Mouse (Mus musculus): ENCODE data around the gene Cnfn.

The Cnfn gene

DNA sequence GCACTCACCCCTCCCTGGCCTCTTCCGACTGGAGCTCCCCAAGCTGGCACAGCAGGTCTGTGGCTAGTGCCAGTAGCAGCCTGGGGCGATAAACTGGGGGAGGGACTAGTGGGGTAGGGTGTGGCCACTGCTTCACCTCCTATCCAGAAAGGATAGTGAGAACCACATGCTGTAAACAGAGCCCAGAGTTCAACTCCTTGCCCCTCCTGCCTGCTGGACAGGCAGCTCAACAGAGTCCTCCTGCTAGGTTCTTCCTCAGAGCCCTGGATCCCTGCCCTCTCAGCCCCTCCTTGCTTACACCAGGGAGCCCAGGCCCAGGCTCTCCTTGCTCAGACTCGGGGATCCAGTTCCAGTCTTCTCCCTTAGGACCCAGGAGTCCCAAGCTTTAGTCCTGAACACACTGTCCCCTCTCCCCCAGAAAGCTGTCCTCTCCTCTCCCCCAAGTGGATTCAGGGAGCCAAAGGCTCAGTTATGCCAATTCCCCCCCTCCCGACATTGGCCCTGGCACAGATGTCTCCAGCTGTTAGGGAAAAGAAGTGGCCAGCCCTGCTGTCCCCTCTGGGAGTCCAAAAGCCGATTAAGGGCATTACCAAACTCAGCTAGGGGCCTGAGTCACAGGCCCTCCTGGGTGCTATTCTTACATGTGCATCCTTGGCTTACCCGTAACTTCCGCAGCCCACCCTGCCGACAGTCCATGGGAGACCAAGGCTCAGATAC lies 20.7 kb upstream of the Cnfn start:
- DNase-seq (ENCODE audit: low spot score in 2 of 2) = peak in 1 of 2 experiments; percentile 14

DNA sequence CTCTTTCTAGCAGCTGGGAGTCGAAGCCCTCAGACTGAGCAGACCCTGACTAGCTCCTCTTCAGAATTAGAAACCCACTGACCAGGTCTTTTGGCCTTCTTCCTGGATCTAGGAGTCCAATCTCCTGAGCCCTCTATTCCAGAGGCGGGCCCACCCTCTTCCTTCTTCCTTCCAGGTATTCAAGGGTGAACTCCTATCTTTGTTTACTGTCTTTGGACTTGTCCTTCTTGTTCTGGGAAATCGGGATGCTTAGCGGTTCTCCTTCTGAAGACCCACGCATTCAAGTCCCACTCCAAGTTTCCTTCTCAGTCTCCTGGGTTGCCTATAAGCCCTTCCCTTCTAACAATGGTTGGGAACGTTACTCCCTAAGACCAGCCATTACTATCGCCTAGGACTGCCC lies 19.4 kb upstream of the Cnfn start:
- DNase-seq (ENCODE audit: low spot score in 2 of 2) = no peak

DNA sequence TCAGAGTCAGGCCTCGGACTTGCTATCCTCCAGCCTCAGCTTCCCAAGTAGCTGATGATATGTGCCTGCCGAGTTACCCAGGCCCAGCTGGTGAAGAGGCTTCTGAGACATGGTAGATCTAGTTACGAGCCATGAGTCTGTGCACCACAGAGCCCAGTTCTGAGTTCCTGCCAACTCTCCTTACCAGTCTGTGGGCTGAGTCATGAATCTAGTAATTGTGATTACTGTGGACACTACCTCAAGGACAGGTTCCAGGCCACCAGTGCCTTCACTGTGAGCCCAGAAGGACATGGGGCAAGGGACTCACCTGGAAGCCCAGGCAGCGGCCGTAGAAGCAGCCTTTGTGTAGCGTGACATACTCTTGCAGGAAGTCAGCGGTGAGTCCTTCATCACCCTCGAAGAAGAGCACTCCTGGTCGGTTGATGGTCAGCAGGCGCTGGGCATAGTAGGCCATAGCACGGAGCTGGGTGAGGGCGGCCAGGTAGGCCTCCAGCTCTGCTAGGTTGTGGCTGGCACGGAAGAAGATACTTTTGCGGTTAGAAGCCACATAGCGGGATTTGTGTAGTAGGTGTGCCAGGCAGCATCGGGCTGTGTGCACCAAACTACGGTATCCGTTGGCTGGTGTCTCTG lies 18.4 kb upstream of the Cnfn start:
- no peak for DNase-seq (ENCODE audit: low spot score in 2 of 2)

DNA sequence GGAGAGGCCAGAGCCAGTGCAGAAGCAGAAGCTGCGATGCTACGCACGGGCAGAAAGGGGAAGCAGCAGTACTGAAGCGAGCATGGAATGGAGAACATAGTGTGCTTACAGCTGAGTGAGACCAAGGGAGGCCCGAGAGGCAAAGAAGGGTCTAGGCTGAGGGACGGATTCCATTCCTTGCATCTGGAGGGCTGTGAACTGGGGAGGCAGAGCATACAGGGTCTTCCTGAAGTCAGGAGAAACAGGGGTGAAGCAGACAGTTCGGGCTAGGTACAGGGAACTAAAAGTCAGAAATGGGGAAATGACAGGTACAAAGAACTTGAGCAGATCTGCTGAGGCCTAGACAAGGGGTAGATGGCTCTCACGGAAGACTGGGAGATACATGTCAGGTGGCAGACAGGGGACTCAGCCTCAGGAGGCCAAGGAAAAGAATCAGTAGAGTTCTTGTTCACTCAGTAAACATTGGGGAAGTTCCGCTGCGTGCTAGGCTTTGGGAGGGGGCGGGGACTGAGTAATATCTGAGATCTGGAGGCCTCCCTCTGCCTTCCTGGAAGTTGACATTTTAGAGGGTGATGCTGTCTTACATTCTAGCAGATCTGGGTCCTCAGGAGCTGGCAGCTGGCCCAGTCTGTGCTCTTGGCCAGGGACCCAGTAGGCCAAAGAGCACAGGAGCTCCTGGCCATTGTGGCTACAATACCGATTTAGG lies 16.5 kb upstream of the Cnfn start:
- DNase-seq (ENCODE audit: low spot score in 2 of 2) = no peak

DNA sequence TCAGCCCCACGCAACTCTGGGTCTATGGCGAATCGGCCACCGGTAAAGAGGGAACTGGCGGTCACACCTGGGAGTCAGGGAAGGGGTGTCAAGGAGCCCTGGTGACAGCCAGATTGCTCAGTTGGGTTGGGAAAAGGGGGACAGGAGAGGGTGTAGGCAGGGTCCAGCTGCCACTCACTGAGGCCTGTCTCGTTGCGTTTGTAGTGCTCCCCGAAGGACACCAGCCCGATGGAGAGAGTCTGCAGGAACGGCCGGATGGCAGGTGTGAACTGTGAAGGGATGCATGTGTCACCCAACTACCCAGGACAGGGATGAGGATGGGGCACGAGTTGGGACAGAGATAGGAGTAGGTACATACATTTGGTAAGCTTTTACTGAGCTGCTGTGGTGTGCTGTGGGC lies 15.7 kb upstream of the Cnfn start:
- no peak for DNase-seq (ENCODE audit: low spot score in 2 of 2)

DNA sequence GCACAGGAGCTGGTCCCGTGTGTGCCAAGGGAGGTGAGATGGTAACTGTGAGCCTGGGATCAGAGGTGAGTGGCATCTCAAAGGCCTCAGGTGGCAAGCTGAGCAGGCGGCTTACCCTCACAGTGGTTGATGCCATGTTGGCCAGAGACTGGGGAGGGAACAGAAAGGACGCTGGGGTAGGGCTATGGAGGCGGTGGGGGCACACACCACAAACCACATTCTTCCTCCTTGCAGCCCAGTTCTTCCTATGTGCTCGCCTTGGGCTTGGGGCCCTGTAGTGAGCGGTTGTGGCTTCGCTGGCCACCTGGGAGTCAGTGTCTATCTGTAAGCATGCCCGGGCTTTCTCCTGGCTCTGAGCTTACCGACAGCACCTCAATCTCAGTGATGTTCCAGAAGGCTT lies 15.3 kb upstream of the Cnfn start:
- DNase-seq (ENCODE audit: low spot score in 2 of 2) = no peak

DNA sequence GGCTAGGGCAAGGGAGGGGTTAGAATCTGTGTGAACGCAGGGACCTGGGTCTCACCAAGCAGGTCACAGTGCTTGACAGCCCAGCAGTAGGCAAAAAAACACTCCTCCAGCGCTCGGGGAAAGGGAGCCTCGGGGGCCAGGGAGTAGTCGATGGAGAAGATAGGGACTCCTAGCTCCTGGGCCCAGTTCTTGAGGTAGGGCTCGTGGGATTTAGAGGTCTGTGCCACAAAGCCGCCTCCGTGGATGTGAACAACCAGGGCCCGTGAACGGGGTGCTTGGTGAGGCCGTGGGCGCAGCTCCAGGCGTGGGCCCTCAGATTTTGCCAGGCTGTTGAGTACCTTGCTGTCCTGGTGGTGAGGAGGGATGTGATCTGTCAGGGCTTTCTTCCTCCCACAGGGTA lies 14.8 kb upstream of the Cnfn start:
- no peak for DNase-seq (ENCODE audit: low spot score in 2 of 2)

DNA sequence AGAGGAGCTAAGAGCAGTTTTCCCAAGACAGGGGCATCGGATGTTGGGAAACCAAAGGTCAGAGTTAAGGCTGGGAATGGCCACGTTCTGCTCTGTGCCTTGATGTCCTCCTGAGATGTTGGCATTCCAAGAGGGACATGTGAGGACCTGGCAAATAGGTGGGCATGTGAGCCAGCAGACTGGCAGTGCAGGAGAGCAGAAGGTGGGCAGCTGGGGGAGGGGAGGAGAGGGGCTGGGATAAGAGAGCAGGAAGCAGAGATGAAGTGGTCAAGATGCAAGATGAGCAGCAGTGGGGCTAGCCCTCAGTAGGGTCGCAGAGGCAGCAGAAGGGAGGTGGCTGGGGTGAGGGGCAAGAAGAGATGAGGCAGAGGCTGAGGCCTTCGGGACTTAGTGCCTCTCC lies 14.4 kb upstream of the Cnfn start:
- no peak for DNase-seq (ENCODE audit: low spot score in 2 of 2)

DNA sequence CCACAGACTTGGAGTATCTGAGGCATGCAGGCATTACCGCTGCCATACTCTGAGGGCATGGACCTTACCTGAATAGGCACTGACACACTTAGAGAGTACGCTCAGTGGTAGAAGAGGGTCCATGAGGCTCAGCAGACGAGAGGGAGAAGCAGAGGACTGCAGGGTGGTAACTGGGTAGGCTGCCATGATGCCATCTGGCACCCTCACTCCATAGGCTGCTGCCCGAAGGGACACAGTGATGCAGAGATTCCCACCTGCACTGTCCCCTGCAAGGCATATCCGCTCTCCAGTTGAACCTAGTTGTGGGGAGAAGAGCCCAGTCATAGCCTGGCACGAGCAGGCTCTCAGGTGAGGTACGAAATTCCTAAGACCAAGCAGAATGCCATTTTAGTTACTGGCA lies 13.9 kb upstream of the Cnfn start:
- no peak for DNase-seq (ENCODE audit: low spot score in 2 of 2)

DNA sequence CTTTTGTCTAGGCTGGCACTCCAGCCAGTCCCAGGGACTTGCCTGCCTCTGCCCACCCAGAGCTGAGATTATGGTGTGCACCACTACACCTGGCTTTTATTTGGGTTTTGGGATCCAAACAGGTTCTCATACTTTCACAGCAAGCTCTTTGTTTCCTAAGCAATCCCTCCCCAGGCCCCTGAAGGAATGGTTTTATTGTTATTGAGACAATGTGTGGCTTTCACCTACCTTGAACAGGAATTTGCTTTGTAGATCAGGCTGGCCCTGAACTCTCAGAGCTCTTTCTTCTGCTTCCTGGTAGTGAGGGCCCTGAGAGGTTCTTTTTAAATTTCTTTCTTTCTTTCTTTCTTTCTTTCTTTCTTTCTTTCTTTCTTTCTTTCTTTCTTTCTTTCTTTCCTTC lies 13.0 kb upstream of the Cnfn start:
- DNase-seq (ENCODE audit: low spot score in 2 of 2) = no peak

DNA sequence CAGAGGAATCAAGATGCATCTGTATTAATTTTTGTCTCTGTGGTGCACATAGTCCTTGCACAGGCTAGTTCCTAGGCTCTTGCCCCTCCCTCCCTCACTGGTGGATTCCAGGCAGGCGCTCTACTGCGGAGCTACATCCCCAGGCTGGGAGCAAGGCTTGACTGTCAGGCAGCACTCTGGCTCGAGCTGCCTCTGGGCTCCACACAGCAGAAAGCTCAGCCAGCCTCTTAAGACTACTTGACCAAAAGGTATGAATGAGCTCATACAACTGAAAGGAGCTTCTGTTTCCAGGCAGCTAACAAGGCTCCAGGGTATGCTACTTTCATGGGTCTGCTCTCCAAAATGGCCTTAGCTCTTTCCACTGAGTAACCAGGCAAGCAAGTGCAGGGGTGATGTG lies 11.8 kb upstream of the Cnfn start:
- no peak for DNase-seq (ENCODE audit: low spot score in 2 of 2)

DNA sequence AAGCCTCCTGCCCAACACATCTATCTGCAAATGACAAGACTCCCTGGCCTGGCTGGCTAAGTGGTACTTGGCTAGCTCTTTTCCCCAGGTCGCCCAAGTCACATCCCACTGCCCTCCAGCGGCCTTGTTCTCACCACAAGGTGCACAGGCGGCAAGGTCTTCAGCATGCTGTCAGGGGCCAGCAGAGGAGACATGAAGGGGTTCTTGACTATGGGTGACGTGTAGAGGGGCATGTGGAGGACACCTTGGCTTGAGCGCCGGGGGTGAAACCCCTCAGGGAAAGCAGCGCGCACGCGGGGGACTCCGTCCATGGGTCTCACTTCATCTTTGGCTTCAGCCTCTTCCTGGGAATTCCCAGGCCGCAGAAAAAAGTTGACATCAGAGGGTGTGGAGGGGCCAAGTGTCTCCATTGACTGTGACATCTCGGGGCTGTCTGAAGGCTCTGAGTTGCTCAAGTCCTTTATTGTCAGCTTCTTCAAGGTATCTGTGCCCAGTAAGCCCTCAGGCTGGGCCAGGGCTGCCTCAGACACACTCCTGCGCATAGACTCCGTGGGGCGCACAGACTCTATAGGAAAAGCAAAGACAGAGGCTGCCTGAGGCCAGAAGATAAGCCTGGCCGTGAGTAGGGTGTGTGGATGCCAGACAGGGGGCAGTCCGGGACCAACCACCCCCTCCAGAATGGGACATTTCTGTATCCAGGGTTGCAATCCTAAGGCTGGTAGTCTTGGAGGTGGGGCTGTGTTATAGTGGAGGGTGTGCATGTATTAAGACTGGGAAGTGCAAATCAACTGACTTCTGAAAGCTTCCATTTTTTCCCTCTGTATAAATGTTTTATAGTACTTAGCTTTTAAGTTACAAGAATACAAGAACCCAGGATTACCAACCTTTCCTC lies 11.1 kb upstream of the Cnfn start:
- no peak for DNase-seq (ENCODE audit: low spot score in 2 of 2)

DNA sequence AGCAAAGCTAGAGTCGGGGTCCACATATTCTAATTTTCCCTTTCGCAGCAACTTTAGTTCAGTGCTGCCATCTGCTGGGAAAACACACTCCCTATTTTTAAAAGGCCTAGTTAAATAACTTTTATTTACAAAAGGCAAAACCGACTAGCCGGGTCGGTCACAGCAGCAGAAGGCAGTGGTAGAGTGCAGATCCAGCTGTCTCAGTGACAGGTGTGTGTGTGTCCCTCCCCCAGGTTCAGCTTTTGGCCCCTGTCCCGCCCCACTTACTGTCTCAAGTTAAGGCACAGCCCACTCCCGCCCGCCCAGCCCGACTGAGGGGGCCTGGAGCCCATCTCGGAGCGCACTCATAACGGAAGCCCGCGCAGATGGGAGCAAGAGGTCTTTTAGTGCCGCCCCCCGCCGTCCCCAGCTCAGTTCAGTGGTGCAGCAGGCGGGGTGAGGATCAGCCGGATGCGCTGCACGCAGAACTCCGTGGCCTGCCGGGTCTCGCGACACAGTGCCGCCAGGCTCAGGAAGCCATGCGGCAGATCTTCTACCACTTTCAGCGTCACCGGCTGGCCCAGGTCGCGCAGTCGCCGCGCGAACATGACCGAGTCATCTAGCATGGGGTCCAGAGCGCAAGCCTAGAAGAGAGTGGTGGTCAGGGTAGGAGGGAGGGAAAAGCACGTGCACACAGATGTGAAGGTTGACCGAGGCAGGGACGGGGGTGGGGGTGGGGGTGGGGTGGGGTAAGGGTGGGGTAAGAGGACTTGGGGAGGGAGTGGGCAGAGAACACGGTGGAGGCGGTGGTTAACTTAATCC lies 10.2 kb upstream of the Cnfn start:
- DNase-seq (ENCODE audit: low spot score in 2 of 2) = no peak

DNA sequence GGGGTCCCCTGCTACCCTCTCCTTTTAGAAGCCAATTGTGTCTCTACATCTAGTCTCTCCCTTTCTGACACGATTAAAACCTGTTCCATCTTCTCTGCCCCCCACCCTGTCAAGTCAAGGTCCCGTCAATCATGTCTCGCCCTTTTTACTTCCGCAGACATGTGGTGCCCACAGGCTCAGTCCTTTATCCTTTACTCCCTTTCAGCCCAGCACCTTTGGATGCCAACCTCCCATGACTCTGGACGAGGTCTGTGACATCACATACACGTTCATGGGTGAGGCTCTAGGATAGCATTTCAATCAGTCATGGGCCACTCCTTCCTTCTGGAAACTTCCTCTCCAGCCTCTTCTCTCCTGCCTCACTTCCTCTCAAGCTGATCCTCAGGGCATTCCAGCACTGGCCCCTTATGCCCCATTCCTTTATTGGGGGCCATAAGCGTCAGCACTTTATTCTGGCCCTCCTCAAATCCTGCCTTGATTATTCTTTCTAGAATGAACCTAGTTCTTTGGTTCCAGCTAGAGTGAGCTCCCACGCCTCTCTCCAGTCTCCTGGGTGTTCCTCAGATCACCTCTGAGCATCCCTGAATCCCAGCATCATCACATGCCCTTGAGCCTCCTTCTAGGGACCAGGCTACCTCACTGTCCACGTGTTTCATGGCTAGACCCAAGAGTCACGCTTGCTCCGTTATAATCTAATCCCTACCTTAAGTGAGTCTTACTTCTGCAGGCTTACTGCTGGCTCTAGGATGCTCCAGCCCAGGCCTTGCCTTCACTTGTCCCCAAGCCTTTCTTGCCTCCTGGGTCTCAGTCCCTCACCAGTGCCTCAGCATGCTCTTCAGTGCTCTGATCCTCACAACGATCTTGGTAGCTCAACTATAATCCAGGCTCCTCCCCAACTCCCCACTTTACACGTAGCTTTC lies 8.9 kb upstream of the Cnfn start:
- no peak for DNase-seq (ENCODE audit: low spot score in 2 of 2)

DNA sequence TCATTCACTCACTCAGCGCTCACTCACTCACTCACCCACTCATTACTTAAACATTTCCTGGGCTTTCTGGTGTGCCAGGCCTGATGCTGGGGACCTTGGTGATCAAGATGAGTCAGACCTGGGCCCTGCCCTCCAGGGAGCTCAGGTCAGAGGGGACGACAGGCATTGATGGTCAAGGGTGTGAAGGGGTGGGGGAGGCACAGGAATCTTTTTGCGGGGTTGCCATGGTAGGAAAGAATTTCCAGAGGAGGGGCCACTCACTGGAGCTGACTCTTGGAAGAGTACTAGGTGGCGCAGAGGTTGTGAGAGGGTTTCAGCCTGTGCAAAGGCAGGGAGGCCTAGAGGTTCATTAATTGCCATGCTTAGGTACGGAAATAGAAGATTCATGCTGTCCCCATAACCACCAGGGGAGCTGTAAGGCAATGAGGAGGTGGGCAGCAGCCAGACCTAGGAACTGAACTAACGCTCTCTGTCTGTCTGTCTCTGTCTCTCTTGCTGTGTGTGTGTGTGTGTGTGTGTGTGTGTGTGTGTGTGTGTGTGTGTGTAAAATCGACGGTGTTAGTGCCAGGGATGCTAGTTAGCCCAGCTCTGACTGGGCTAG lies 7.7 kb upstream of the Cnfn start:
- DNase-seq (ENCODE audit: low spot score in 2 of 2) = no peak

DNA sequence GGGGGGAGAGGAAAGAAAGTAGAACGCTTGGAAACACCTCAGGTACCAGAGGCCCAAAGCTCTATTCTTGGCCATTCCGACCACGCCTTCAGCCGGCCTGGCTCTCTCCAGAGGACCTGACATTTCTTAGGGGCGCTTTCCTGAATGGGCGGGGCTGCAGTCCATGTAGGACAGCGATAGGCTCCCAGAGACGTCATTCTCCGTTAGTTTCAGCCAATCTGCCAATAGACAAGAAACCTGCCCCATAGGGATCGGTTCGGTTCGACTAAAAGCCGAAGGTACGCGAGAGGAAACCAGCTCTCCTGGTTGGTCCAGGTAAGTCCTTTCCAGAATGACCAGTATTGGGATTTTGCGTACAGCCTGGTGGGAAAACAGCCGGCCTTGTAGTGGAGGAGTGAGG lies 7.0 kb upstream of the Cnfn start:
- DNase-seq (ENCODE audit: low spot score in 2 of 2) = peak; percentile 80 to 86

DNA sequence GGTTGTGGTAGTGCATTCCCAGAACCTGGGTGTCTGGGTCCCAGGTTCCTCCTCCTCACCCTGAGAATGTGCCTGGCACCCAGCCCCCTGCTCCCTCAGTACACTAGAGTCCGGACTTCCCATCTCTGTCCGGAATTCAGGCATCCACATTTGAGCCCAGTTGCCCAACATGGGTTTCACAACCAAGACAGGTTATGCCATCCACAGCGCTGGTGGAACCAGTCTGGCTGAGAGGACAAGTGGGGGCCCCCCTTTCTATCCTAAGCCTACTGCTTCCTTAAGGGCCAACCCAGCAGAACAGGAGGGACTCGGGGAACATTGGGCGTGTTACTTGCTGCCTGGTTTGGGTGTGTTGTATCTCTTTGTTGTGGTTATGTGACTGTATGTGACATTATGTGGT lies 2.9 kb upstream of the Cnfn start:
- no peak for DNase-seq (ENCODE audit: low spot score in 2 of 2)

DNA sequence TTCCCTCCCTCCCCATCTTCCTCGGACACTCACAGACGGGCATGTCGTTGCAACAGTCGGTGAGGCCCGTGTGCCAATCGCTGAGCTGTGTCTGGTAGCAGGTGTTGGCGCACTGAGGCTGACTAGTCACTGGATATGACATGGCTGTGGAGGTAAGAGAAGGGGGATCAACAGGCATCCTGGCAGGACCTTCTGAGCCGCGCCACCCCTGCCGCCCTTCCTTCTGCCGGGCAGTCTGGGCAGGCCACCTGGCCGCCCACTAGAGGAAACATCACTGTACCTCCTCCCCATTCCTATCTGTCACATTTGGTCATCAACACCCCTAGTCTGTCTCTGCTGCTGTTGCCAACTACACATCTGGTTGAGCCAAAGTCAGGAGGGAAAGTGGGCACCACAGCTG lies 1.2 kb downstream of the Cnfn start:
- no peak for DNase-seq (ENCODE audit: low spot score in 2 of 2)

DNA sequence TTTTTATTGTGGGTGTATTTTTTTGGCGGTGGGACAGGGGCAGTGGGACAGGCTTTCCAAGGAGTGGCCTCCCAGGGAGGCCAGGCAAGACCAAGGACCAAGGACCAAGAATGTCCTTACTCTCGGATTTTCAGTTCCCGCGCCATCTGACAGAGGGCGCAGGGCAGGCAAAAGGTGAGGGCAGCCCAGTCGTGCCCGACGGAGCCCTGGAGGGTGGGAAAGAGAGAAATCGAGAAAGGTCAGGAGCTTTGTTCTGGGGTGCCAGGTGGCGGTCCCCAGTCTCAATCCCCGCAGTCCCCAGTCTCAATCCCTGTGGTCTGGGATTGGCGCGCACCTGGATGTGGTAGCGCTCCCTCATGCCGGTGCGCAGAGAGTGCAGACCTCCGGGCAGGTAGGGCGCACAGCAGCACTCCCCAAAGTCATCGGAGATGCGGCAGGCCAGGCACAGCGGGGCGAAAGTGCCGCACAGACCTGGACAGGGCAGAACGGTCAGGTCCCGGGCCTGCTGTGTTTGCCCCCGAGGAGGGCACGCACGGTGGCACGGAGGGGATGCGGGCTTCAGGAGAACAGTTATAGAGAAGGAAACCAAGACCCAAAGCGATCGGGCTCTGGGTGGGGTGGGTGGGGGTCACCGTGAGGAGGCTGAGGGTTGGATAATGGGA lies 1.8 kb downstream of the Cnfn start:
- no peak for DNase-seq (ENCODE audit: low spot score in 2 of 2)
